Mouse (Mus musculus) embryonic facial prominence, embryonic 14.5 days (tissue): ENCODE measurements around the gene 2310030G06Rik. TPM values are rescaled to one million over a fixed set of nuclear protein-coding genes. Genes with fewer than 3 reads are reported as not detected.

Source experiments
- ATAC-seq: fragments of 200-750 bp; cut with Nextera tagmentation; 2 replicates; pipeline ENCODE4 v1.8.0; 2017; ENCODE audit warnings: low read depth, moderate number of reproducible peaks, moderate TSS enrichment
- DNase-seq: peaks from one replicate; pipeline ENCODE4 v3.0.0-alpha.2; 2015; ENCODE audit warnings: low spot score
- H3K27ac ChIP-seq: fragments of 300-500 bp; sonication (generic); replicated peaks from 2 replicates; pipeline ENCODE4 v1.5.1; 2014; ENCODE audit warnings: low read depth, mild to moderate bottlenecking, low read length, moderate library complexity
- H3K27me3 ChIP-seq: fragments of 300-500 bp; sonication (generic); replicated peaks from 2 replicates; pipeline ENCODE4 v1.6.1; 2014; ENCODE audit warnings: low read length; ENCODE audit not compliant: control insufficient read depth, insufficient read depth
- H3K36me3 ChIP-seq: fragments of 300-500 bp; sonication (generic); 2 replicates; pipeline ENCODE4 v1.6.1; 2014; ENCODE audit warnings: low read length, mixed read lengths; ENCODE audit not compliant: control insufficient read depth, insufficient read depth
- H3K4me1 ChIP-seq: fragments of 300-500 bp; sonication (generic); 2 replicates; pipeline ENCODE4 v1.6.1; 2014; ENCODE audit warnings: antibody characterized with exemption, low read length; ENCODE audit not compliant: control insufficient read depth, insufficient read depth
- H3K4me2 ChIP-seq: fragments of 300-500 bp; sonication (generic); 2 replicates; pipeline ENCODE4 v1.6.1; 2014; ENCODE audit warnings: low read depth, mild to moderate bottlenecking, low read length, moderate library complexity, mixed read lengths
- H3K4me3 ChIP-seq: fragments of 300-500 bp; sonication (generic); 2 replicates; pipeline ENCODE4 v1.5.1; 2014; ENCODE audit warnings: low read depth, mild to moderate bottlenecking, low read length
- H3K9ac ChIP-seq: fragments of 300-500 bp; sonication (generic); 2 replicates; pipeline ENCODE4 v1.6.1; 2014; ENCODE audit warnings: low read depth, mild to moderate bottlenecking, low read length, moderate library complexity, mixed read lengths
- H3K9me3 ChIP-seq: fragments of 300-500 bp; sonication (generic); 2 replicates; pipeline ENCODE4 v1.6.1; 2016; ENCODE audit warnings: low read length; ENCODE audit not compliant: control insufficient read depth
- WGBS: fragments of 180-500 bp; shearing (Covaris S2); extraction: QIAGEN DNeasy Blood & Tissue Kit; methylation state at CpG from one replicate; pipeline ENCODE4 v1.1.7; 2014; 5-methylcytosine and 5-hydroxymethylcytosine counted together
- polyA plus RNA-seq: library from polyadenylated mRNA; unstranded; fragments of >200 nt; fragmentation: Nextera tagmentation; extraction: Ambion mirVana; gene quantifications from 2 replicates; pipeline ENCODE4 v1.2.1, GENCODE M21; 2014

The 2310030G06Rik gene
- polyA plus RNA-seq, 1 experiment from 2014 or later, result 4.0 TPM

- no peak for ATAC-seq
- Histone ChIP-seq H3K4me1 (peaks cover 4% of the 10 kb centered on the region; the same call in 1 of the 2 replicates), H3K27ac (no peak overlapping the region), H3K36me3 (no peaks in the 10 kb centered on the region), H3K4me3 (no peak overlapping the region), H3K9ac (no peak overlapping the region), H3K9me3 (no peaks in the 10 kb centered on the region), H3K4me2 (peak overlapping the region; percentile 21; the same call in 1 of the 2 replicates), H3K27me3 (no peaks in the 10 kb centered on the region)
- peak; percentile 73 for DNase-seq
- WGBS, result 3% methylated on average over 9 of the region's 9 CpGs
Observed at GRCm38 (mm10) chr9:50734989-50735388, 11.3 kb downstream of the 2310030G06Rik start.

- no peaks in the 10 kb centered on the region for H3K9me3 ChIP-seq
- no peak overlapping the region for H3K4me3 ChIP-seq
- no peak overlapping the region for H3K27ac ChIP-seq
- no peak overlapping the region for H3K4me2 ChIP-seq
- no peak overlapping the region for H3K9ac ChIP-seq
- H3K36me3 ChIP-seq, result no peaks in the 10 kb centered on the region
- DNase-seq (no peak), ATAC-seq (no peak)
- no peaks in the 10 kb centered on the region for H3K27me3 ChIP-seq
- 35% methylated on average over 4 of the region's 4 CpGs for WGBS
- H3K4me1 ChIP-seq, result no peaks in the 10 kb centered on the region
Observed at GRCm38 (mm10) chr9:50732560-50732959, 13.8 kb downstream of the 2310030G06Rik start.

- 37% methylated on average over 4 of the region's 4 CpGs for WGBS
- no peaks in the 10 kb centered on the region for H3K9me3 ChIP-seq
- no peak overlapping the region for H3K9ac ChIP-seq
- H3K27ac ChIP-seq, result no peak overlapping the region; the same call in 1 of the 2 replicates
- H3K4me3 ChIP-seq, result no peak overlapping the region
- H3K36me3 ChIP-seq, result no peaks in the 10 kb centered on the region
- H3K4me2 ChIP-seq, result no peak overlapping the region
- H3K27me3 ChIP-seq, result no peaks in the 10 kb centered on the region
- H3K4me1 ChIP-seq, result peaks cover 16% of the 10 kb centered on the region
- DNase-seq, result no peak
- no peak for ATAC-seq
Observed at GRCm38 (mm10) chr9:50729600-50729999, 16.7 kb downstream of the 2310030G06Rik start.

GRCm38 (mm10) chr9:50727925-50728651 is 18.2 kb downstream of the 2310030G06Rik start:
- Histone ChIP-seq H3K4me3 (peak overlapping the region; percentile 64), H3K36me3 (no peaks in the 10 kb centered on the region), H3K27ac (peak overlapping the region; percentile 65), H3K4me2 (peak overlapping the region; percentile 89), H3K9ac (peak overlapping the region; percentile 80), H3K4me1 (peaks cover 19% of the 10 kb centered on the region), H3K9me3 (no peaks in the 10 kb centered on the region), H3K27me3 (no peaks in the 10 kb centered on the region)
- ATAC-seq (peak; percentile 97), DNase-seq (peak; percentile 95)
- WGBS, result under 1% methylated on average over 40 of the region's 45 CpGs

GRCm38 (mm10) chr9:50727171-50727924 is 19.0 kb downstream of the 2310030G06Rik start:
- no peaks in the 10 kb centered on the region for H3K27me3 ChIP-seq
- peak; percentile 73 for DNase-seq
- 2% methylated on average over 29 of the region's 30 CpGs for WGBS
- H3K9ac ChIP-seq, result peak overlapping the region; percentile 80
- H3K36me3 ChIP-seq, result no peaks in the 10 kb centered on the region
- H3K27ac ChIP-seq, result peak overlapping the region; percentile 65
- H3K4me3 ChIP-seq, result peak overlapping the region; percentile 64
- ATAC-seq, result 0 out of 2 replicates have a peak, but pooled peaks have one; percentile 26
- H3K9me3 ChIP-seq, result no peaks in the 10 kb centered on the region
- H3K4me2 ChIP-seq, result peak overlapping the region; percentile 89
- peaks cover 21% of the 10 kb centered on the region for H3K4me1 ChIP-seq

- H3K4me2 ChIP-seq, result peak overlapping the region; percentile 89
Observed at GRCm38 (mm10) chr9:50725921-50726590, 20.3 kb downstream of the 2310030G06Rik start.

GRCm38 (mm10) chr9:50724661-50725330 is 21.5 kb downstream of the 2310030G06Rik start:
- peak; percentile 53 for DNase-seq
- ATAC-seq, result no peak
- 41% methylated on average over 3 of the region's 3 CpGs for WGBS

More at GRCm38 (mm10) chr9:50725921-50726590, 20.3 kb downstream of the 2310030G06Rik start:
- no peak for ATAC-seq
- peaks cover 24% of the 10 kb centered on the region for H3K4me1 ChIP-seq
- no peaks in the 10 kb centered on the region for H3K9me3 ChIP-seq
- H3K4me3 ChIP-seq, result peak overlapping the region; percentile 64
- 18% methylated on average over 8 of the region's 8 CpGs for whole genome bisulfite sequencing
- no peaks in the 10 kb centered on the region for H3K36me3 ChIP-seq
- DNase-seq, result no peak
- no peak overlapping the region for H3K9ac ChIP-seq
- no peaks in the 10 kb centered on the region for H3K27me3 ChIP-seq
- peak overlapping the region; percentile 68 for H3K27ac ChIP-seq

GRCm38 (mm10) chr9:50724147-50724546 is 22.2 kb downstream of the 2310030G06Rik start:
- Histone ChIP-seq H3K4me3 (no peak overlapping the region), H3K9me3 (no peaks in the 10 kb centered on the region), H3K4me1 (peaks cover 27% of the 10 kb centered on the region), H3K27ac (no peak overlapping the region; the same call in none of the 2 replicates), H3K9ac (no peak overlapping the region; the same call in 1 of the 2 replicates), H3K27me3 (no peaks in the 10 kb centered on the region), H3K4me2 (0 out of 2 replicates have a peak overlapping the region, but pooled peaks have one; percentile 4), H3K36me3 (no peaks in the 10 kb centered on the region)
- ATAC-seq (no peak), DNase-seq (no peak)
- 72% methylated on average over 2 of the region's 2 CpGs for WGBS

More at GRCm38 (mm10) chr9:50724661-50725330, 21.5 kb downstream of the 2310030G06Rik start:
- H3K27me3 ChIP-seq, result no peaks in the 10 kb centered on the region
- H3K4me1 ChIP-seq, result peaks cover 27% of the 10 kb centered on the region
- no peak overlapping the region; the same call in 1 of the 2 replicates for H3K9ac ChIP-seq
- peak overlapping the region; percentile 16; the same call in 1 of the 2 replicates for H3K4me2 ChIP-seq
- no peaks in the 10 kb centered on the region for H3K9me3 ChIP-seq
- H3K4me3 ChIP-seq, result no peak overlapping the region
- H3K27ac ChIP-seq, result no peak overlapping the region
- no peaks in the 10 kb centered on the region for H3K36me3 ChIP-seq
